Mouse (Mus musculus) thymus, adult 2 months (tissue): Measurements from ENCODE around the gene Cmc2.

ENCODE experiments used
- CTCF ChIP-seq: fragments of 200-500 bp; IDR thresholded peaks from 2 replicates; pipeline ENCODE4 v1.5.1; 2012; ENCODE audit warnings: mild to moderate bottlenecking, control low read depth, low read length, moderate library complexity, borderline replicate concordance; ENCODE audit not compliant: control insufficient read depth, poor library complexity, insufficient read depth; ENCODE audit errors: extremely low read depth
- POLR2A ChIP-seq: fragments of 200-500 bp; IDR thresholded peaks from 2 replicates; pipeline ENCODE4 v1.6.1; 2012; ENCODE audit warnings: mild to moderate bottlenecking, low read length, control low read depth, moderate library complexity; ENCODE audit not compliant: control insufficient read depth, poor library complexity, insufficient read depth; ENCODE audit errors: extremely low read depth

- TF ChIP-seq CTCF (no peak), POLR2A (no peak)
Observed at GRCm38 (mm10) chr8:116892130-116892529, 29.1 kb downstream of the Cmc2 start.
